In the genomic region with DNA sequence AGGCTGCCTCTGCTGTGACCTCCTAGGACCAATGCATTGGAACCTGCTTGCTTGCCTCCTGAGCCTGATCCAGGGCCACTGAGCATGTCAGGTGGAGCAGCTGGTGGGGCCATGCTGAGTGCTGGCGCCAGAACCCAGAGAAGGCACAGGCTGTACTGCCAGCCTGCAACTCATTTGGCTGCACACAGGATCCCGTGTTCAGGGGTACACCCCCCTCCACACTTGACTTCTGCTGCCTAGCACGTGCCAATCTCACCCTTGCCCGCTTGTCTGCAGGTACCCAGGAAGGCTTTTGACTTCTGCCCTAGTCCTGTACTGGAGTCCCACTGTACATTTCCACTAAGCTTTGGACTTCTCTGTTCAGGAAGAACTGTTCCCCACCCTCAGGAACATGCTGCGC, we compare ENCODE assay signal across 10 mouse cellular contexts. TPM values are rescaled to one million over a fixed set of nuclear protein-coding genes. Genes with fewer than 3 reads are reported as not detected.
DNase-seq lines count a peak whose midpoint lies in the region; ATAC-seq and TF ChIP-seq lines count a peak whose summit lies in the region.
"Had no signal": no experiment of that assay in that cellular context is flagged by ENCODE, and none has a peak within 500 bp of the region (broad histone marks: within the 10 kb centered on the region; RNA-seq: fewer than 3 reads in every experiment).

No protein-coding gene starts in this region.

- no peak for TF ChIP-seq POLR2A in brain, embryonic 14.5 days (IDR thresholded peaks at IDR 0.05; ENCODE audit: borderline replicate concordance, extremely low read depth, insufficient read depth, insufficient read length, poor library complexity, severe bottlenecking)

- no peaks in the 10 kb centered on the region for H3K27me3 ChIP-seq in forebrain, embryonic 12.5 days
- H3K27me3 ChIP-seq: Patski had no signal

- WGBS in forebrain, embryonic 12.5 days = 68% methylated on average over 5 of the region's 5 CpGs

- no peak overlapping the region for H3K9ac ChIP-seq in forebrain, embryonic 12.5 days

- no peaks in the 10 kb centered on the region for H3K36me3 ChIP-seq in forebrain, embryonic 12.5 days (replicated peaks)

- DNase-seq in heart, adult 11 months = peak; percentile 97
- no peak for DNase-seq in heart, postnatal 4 days
- peak; percentile 75 for DNase-seq in brain, embryonic 14.5 days (ENCODE audit: low read depth)
- peak; percentile 55 to 92 for DNase-seq in kidney, postnatal 25 days
- no peak for DNase-seq in right cerebral cortex, postnatal 10 days (ENCODE audit: low spot score in 2 of 2)
- DNase-seq: lung, postnatal 14 days had no signal

- H3K4me3 ChIP-seq in forebrain, embryonic 12.5 days (replicated peaks) = no peak overlapping the region

- H3K9me3 ChIP-seq in forebrain, embryonic 12.5 days = no peaks in the 10 kb centered on the region

- TF ChIP-seq CTCF in brain, embryonic 14.5 days (IDR thresholded peaks at IDR 0.05; ENCODE audit: borderline replicate concordance, extremely low read depth, insufficient read depth, insufficient read length) = no peak

- ATAC-seq in forebrain, embryonic 12.5 days (ENCODE audit: low FRiP score) = no peak
- no peak for ATAC-seq in megakaryocyte, adult 5-6 weeks (ENCODE audit: poor library complexity, severe bottlenecking)
- no peak for ATAC-seq in inflammation-experienced regulatory T-cells, adult 6 months
- ATAC-seq: Patski had no signal

- H3K4me1 ChIP-seq in forebrain, embryonic 12.5 days = peaks cover 22% of the 10 kb centered on the region

- 0 out of 2 replicates have a peak overlapping the region, but pooled peaks have one; percentile 19 for H3K27ac ChIP-seq in forebrain, embryonic 12.5 days

- no peak overlapping the region for H3K4me2 ChIP-seq in forebrain, embryonic 12.5 days

RNA-seq across cellular contexts. Expression of gene Fbxw11, which starts 19.3 kb away (rescaled TPM):
- total RNA-seq in heart, postnatal 4 days (2021) = 10 to 100 TPM; 77.1 to 77.3 TPM
- polyA plus RNA-seq in brain, embryonic 14.5 days (2012; rRNA removed) = 105 and 106 TPM in 2 replicates
- polyA plus RNA-seq in forebrain, embryonic 12.5 days (2016; fragmentation: Nextera tagmentation; extraction: Ambion mirVana) = 111 and 114 TPM in 2 replicates
- 30.0 and 30.4 TPM in 2 replicates for total RNA-seq in megakaryocyte, adult 5-6 weeks (2015)
- 47.0 and 52.8 TPM in 2 replicates for total RNA-seq in megakaryocyte, adult 5-6 weeks (2017)
- polyA plus RNA-seq in inflammation-experienced regulatory T-cells, adult 6 months (2017; shearing (Covaris generic)) = 10 to 100 TPM; 20.0 to 28.6 (median 21.7) TPM

Comparison
In these comparisons a context has a peak if more than half of its experiments do, and no peak if none do; other contexts are left out.
1. DNase-seq: peak in heart, adult 11 months (single experiment), brain, embryonic 14.5 days (single experiment) and kidney, postnatal 25 days (2 of 2); none in heart, postnatal 4 days (single experiment) and right cerebral cortex, postnatal 10 days (0 of 2).